Mouse (Mus musculus) midbrain, embryonic 14.5 days (tissue): ENCODE measurements around the gene AI597479. TPM values are rescaled to one million over a fixed set of nuclear protein-coding genes. Genes with fewer than 3 reads are reported as not detected.
A peak's percentile ranks its signal among the peaks of the same experiment; 100 is the strongest.
"Not testable (repeated sequence)": the region's sequence is repeated elsewhere in the genome, so short reads cannot be mapped to it uniquely, and the experiment has no call there.

Experiments
- ATAC-seq: fragments of 200-750 bp; cut with Nextera tagmentation; 2 replicates; pipeline ENCODE4 v1.8.0; 2017; ENCODE audit warnings: moderate number of reproducible peaks, moderate library complexity; ENCODE audit not compliant: low FRiP score, low TSS enrichment
- DNase-seq: peaks from one replicate; pipeline ENCODE4 v3.0.0-alpha.2; 2015
- H3K27ac ChIP-seq: fragments of 300-500 bp; sonication (generic); replicated peaks from 2 replicates; pipeline ENCODE4 v1.5.1; 2014; ENCODE audit warnings: mild to moderate bottlenecking, low read depth, low read length, moderate library complexity
- H3K27me3 ChIP-seq: fragments of 300-500 bp; sonication (generic); 2 replicates; pipeline ENCODE4 v1.6.1; 2014; ENCODE audit warnings: low read length, control low read depth, mixed read lengths; ENCODE audit not compliant: control insufficient read depth, insufficient read depth
- H3K36me3 ChIP-seq: fragments of 300-500 bp; sonication (generic); 2 replicates; pipeline ENCODE4 v1.6.1; 2014; ENCODE audit warnings: low read length, control low read depth; ENCODE audit not compliant: control insufficient read depth, insufficient read depth
- H3K4me1 ChIP-seq: fragments of 300-500 bp; sonication (generic); 2 replicates; pipeline ENCODE4 v1.6.1; 2014; ENCODE audit warnings: mild to moderate bottlenecking, antibody characterized with exemption, low read length, control low read depth; ENCODE audit not compliant: control insufficient read depth, insufficient read depth
- H3K4me2 ChIP-seq: fragments of 300-500 bp; sonication (generic); 2 replicates; pipeline ENCODE4 v1.6.1; 2014; ENCODE audit warnings: mild to moderate bottlenecking, low read length, moderate library complexity
- H3K4me3 ChIP-seq: fragments of 300-500 bp; sonication (generic); replicated peaks from 2 replicates; pipeline ENCODE4 v1.5.1; 2014; ENCODE audit warnings: low read depth, low read length
- H3K9ac ChIP-seq: fragments of 300-500 bp; sonication (generic); replicated peaks from 2 replicates; pipeline ENCODE4 v1.6.1; 2014; ENCODE audit warnings: mild to moderate bottlenecking, low read length, moderate library complexity
- H3K9me3 ChIP-seq: fragments of 300-500 bp; sonication (generic); 2 replicates; pipeline ENCODE4 v1.6.1; 2016; ENCODE audit warnings: low read length, control low read depth, mixed read lengths; ENCODE audit not compliant: control insufficient read depth
- WGBS: fragments of 180-500 bp; shearing (Covaris S2); extraction: QIAGEN DNeasy Blood & Tissue Kit; methylation state at CpG from one replicate; pipeline ENCODE4 v1.1.7; 2014; 5-methylcytosine and 5-hydroxymethylcytosine counted together
- polyA plus RNA-seq: library from polyadenylated mRNA; unstranded; fragments of >200 nt; fragmentation: Nextera tagmentation; extraction: Ambion mirVana; gene quantifications from 2 replicates; pipeline ENCODE4 v1.2.1, GENCODE M21; 2014

Gene AI597479
- polyA plus RNA-seq, 1 experiment from 2014 or later = 60.1 TPM

DNA sequence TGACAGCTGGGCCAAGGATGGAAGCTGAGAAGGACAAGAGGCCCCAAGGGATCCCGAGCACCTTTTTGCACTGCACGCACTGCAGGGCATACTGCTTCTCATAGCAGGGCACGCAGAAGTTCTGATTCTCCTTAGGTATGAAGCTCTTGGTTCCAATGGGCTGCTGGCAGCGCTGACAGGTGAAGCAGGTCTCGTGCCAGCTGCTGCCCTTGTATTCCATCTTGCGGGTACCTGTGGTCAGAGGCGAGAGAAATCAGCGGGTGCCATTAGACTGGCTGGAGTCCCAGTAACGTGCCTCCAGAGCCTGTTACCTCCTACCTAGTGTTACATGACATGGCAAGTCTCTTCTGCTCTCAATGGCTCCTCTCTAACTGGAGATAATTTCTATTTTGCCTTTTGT, 33.1 kb downstream of the AI597479 start:
- no peak overlapping the region for H3K9ac ChIP-seq
- H3K4me3 ChIP-seq = no peak overlapping the region
- H3K27ac ChIP-seq = no peak overlapping the region
- H3K4me1 ChIP-seq = no peaks in the 10 kb centered on the region
- no peak for ATAC-seq
- DNase-seq = no peak
- H3K36me3 ChIP-seq = no peaks in the 10 kb centered on the region
- WGBS = 92% methylated on average over 9 of the region's 9 CpGs
- H3K9me3 ChIP-seq = no peaks in the 10 kb centered on the region
- H3K27me3 ChIP-seq = no peaks in the 10 kb centered on the region
- H3K4me2 ChIP-seq = no peak overlapping the region

DNA sequence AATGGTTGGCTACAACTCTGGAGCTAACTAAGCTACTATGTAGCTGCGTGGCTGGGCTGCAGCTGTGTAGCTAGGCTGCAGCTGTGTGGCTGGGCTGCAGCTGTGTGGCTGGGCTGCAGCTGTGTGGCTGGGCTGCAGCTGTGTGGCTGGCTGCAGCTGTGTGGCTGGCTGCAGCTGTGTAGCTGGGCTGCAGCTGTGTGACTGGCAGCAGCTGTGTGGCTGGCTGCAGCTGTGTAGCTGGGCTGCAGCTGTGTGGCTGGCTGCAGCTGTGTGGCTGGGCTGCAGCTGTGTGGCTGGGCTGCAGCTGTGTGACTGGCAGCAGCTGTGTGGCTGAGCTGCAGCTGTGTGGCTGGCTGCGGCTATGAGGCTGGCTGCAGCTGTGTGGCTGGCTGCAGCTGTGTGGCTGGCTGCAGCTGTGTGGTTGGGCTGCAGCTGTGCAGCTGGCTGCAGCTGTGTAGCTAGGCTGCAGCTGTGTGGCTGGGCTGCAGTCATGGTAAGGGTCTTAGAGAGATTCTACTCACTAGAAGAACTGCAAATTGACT, 38.0 kb downstream of the AI597479 start:
- not testable (repeated sequence) for H3K27ac ChIP-seq
- 82% methylated on average over 2 of the region's 2 CpGs for WGBS

GRCm38 (mm10) chr1:43137334-43137733, 38.8 kb downstream of the AI597479 start:
- DNase-seq (no peak), ATAC-seq (no peak)
- H3K27ac ChIP-seq = no peak overlapping the region
- no peak overlapping the region for H3K4me3 ChIP-seq
- H3K9ac ChIP-seq = no peak overlapping the region
- no peaks in the 10 kb centered on the region for H3K27me3 ChIP-seq
- no peak overlapping the region for H3K4me2 ChIP-seq
- no peaks in the 10 kb centered on the region for H3K9me3 ChIP-seq
- H3K4me1 ChIP-seq = no peaks in the 10 kb centered on the region
- WGBS = 90% methylated on average over 5 of the region's 5 CpGs
- no peaks in the 10 kb centered on the region for H3K36me3 ChIP-seq

More for the DNA sequence above, 38.0 kb downstream of the AI597479 start:
- not testable (repeated sequence) for H3K4me3 ChIP-seq, H3K27me3 ChIP-seq, ATAC-seq, H3K4me2 ChIP-seq, H3K9me3 ChIP-seq, DNase-seq, H3K4me1 ChIP-seq, H3K9ac ChIP-seq, H3K36me3 ChIP-seq

DNA sequence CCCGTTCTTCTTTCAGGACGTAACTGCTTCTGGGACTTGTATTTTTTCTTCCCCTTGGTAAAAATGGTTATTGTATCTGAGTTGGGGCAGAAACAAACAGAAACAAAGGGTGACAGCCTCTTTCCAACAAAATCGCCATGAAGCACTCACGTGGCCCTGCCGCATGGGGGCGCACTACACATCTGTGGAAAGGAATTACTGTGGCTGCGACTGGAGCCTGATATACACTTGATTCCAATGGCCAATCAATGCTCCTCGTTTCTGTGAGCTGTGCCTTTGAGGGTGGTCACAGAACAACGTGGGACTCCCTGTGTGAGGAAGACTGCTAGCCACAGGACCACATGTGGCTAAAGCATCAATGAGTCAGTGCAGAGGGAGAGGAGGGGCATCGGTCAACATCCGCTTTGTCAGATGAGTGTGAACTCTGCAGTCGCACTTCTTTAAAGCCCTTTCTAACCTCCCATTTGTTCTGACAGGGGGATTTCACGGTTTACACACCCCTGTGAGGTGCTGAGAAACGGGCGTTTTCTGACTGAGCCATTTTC, 39.8 kb downstream of the AI597479 start:
- ATAC-seq (no peak), DNase-seq (no peak)
- no peak overlapping the region for H3K4me2 ChIP-seq
- H3K4me3 ChIP-seq = no peak overlapping the region
- no peaks in the 10 kb centered on the region for H3K9me3 ChIP-seq
- 70% methylated on average over 15 of the region's 15 CpGs for WGBS
- H3K9ac ChIP-seq = no peak overlapping the region
- no peak overlapping the region for H3K27ac ChIP-seq
- H3K36me3 ChIP-seq = no peaks in the 10 kb centered on the region
- no peaks in the 10 kb centered on the region for H3K4me1 ChIP-seq
- no peaks in the 10 kb centered on the region for H3K27me3 ChIP-seq

- Histone ChIP-seq H3K27me3 (no peaks in the 10 kb centered on the region), H3K4me1 (no peaks in the 10 kb centered on the region), H3K9me3 (no peaks in the 10 kb centered on the region), H3K4me3 (no peak overlapping the region), H3K36me3 (no peaks in the 10 kb centered on the region), H3K4me2 (no peak overlapping the region), H3K27ac (no peak overlapping the region), H3K9ac (no peak overlapping the region)
- ATAC-seq (peak; percentile 79), DNase-seq (peak; percentile 95)
- WGBS = 53% methylated on average over 8 of the region's 8 CpGs
These were observed 41.2 kb downstream of the AI597479 start for GRCm38 (mm10) chr1:43139587-43140266.

GRCm38 (mm10) chr1:43141555-43141961, 43.0 kb downstream of the AI597479 start:
- 86% methylated on average over 11 of the region's 11 CpGs for WGBS
- no peaks in the 10 kb centered on the region for H3K36me3 ChIP-seq
- ATAC-seq (no peak), DNase-seq (no peak)
- H3K9me3 ChIP-seq = no peaks in the 10 kb centered on the region
- H3K4me3 ChIP-seq = no peak overlapping the region
- H3K4me1 ChIP-seq = no peaks in the 10 kb centered on the region
- no peak overlapping the region for H3K4me2 ChIP-seq
- no peaks in the 10 kb centered on the region for H3K27me3 ChIP-seq
- H3K27ac ChIP-seq = no peak overlapping the region
- H3K9ac ChIP-seq = no peak overlapping the region

GRCm38 (mm10) chr1:43142849-43143248, 44.3 kb downstream of the AI597479 start:
- 91% methylated on average over 6 of the region's 6 CpGs for WGBS
- Histone ChIP-seq H3K9me3 (no peaks in the 10 kb centered on the region), H3K4me1 (no peaks in the 10 kb centered on the region), H3K27me3 (no peaks in the 10 kb centered on the region), H3K36me3 (no peaks in the 10 kb centered on the region), H3K27ac (no peak overlapping the region), H3K9ac (no peak overlapping the region), H3K4me3 (no peak overlapping the region), H3K4me2 (no peak overlapping the region)
- no peak for DNase-seq
- no peak for ATAC-seq

DNA sequence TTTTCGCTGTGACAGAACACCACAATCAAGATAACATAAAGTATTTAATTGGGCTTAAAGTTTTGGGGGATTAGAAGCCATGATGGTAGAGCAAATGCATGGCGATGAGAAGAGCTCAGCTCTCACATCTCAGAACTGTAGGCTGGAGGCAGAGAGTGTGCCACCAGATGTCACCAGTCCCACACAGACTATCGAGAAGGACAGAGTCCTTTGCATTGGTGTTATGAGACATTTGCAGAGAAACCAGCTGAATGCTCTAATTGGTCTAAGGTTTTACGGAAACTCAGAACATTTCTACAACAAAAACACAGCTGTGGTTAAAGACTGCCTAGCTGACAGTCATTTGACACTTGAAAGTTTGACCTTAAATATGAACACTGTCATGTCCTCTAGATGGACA, 44.8 kb downstream of the AI597479 start:
- H3K27ac ChIP-seq = no peak overlapping the region
- WGBS = 92% methylated on average over 4 of the region's 4 CpGs
- DNase-seq (no peak), ATAC-seq (no peak)
- H3K36me3 ChIP-seq = no peaks in the 10 kb centered on the region
- H3K4me1 ChIP-seq = no peaks in the 10 kb centered on the region
- H3K27me3 ChIP-seq = no peaks in the 10 kb centered on the region
- no peak overlapping the region for H3K4me2 ChIP-seq
- H3K9me3 ChIP-seq = no peaks in the 10 kb centered on the region
- H3K9ac ChIP-seq = no peak overlapping the region
- no peak overlapping the region for H3K4me3 ChIP-seq

DNA sequence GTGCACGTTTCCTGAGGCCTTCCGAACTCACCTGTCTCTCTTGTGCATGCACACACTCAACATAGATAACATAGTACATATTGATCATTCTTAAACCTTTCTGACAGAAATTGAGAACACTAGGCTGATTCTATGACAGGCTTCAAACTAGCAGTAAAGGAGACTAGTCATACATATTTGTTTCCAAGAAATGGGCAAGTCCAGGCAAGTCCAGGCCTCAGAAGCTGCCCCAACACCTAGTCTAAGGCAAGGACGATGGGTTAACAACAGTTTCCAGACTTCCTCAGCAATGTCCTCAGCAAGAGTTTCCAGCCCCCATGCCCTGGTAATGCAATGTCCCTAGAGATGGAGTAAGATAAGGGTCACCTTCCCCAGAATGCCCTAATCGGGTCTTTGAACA, 45.3 kb downstream of the AI597479 start:
- H3K9me3 ChIP-seq = no peaks in the 10 kb centered on the region
- WGBS = 91% methylated on average over 4 of the region's 4 CpGs
- H3K4me1 ChIP-seq = no peaks in the 10 kb centered on the region
- ATAC-seq = no peak
- no peak overlapping the region for H3K4me3 ChIP-seq
- no peak overlapping the region for H3K9ac ChIP-seq
- DNase-seq = no peak
- no peaks in the 10 kb centered on the region for H3K27me3 ChIP-seq
- H3K36me3 ChIP-seq = no peaks in the 10 kb centered on the region
- H3K27ac ChIP-seq = no peak overlapping the region
- H3K4me2 ChIP-seq = no peak overlapping the region
